Mouse (Mus musculus) forebrain, postnatal 0 days (tissue): ENCODE measurements around the gene Tlr9. TPM values are rescaled to one million over a fixed set of nuclear protein-coding genes. Genes with fewer than 3 reads are reported as not detected.

ENCODE experiments used
- ATAC-seq: fragments of 200-750 bp; cut with Nextera tagmentation; 2 replicates; pipeline ENCODE4 v1.8.0; 2017; ENCODE audit warnings: mild to moderate bottlenecking, moderate library complexity
- DNase-seq: peaks from one replicate; pipeline ENCODE4 v3.0.0-alpha.2; 2015
- H3K27ac ChIP-seq: fragments of 300-500 bp; sonication (generic); 2 replicates; pipeline ENCODE4 v1.5.1; 2014; ENCODE audit warnings: low read depth, mild to moderate bottlenecking, antibody characterized with exemption, low read length, moderate library complexity, mixed read lengths
- H3K27me3 ChIP-seq: fragments of 300-500 bp; sonication (generic); 2 replicates; pipeline ENCODE4 v1.6.1; 2014; ENCODE audit warnings: mild to moderate bottlenecking, low read length, mixed read lengths; ENCODE audit not compliant: insufficient read depth
- H3K36me3 ChIP-seq: fragments of 300-500 bp; sonication (generic); 2 replicates; pipeline ENCODE4 v1.6.1; 2014; ENCODE audit warnings: mild to moderate bottlenecking, moderate library complexity; ENCODE audit not compliant: insufficient read depth
- H3K4me1 ChIP-seq: fragments of 300-500 bp; sonication (generic); 2 replicates; pipeline ENCODE4 v1.6.1; 2014; ENCODE audit warnings: antibody characterized with exemption; ENCODE audit not compliant: insufficient read depth
- H3K4me2 ChIP-seq: fragments of 300-500 bp; sonication (generic); 2 replicates; pipeline ENCODE4 v1.6.1; 2014; ENCODE audit warnings: low read depth, mild to moderate bottlenecking, moderate library complexity
- H3K4me3 ChIP-seq: fragments of 300-500 bp; sonication (generic); 2 replicates; pipeline ENCODE4 v1.5.1; 2014; ENCODE audit warnings: low read depth, low read length, mixed read lengths
- H3K9ac ChIP-seq: fragments of 300-500 bp; sonication (generic); 2 replicates; pipeline ENCODE4 v1.6.1; 2014; ENCODE audit warnings: mild to moderate bottlenecking
- H3K9me3 ChIP-seq: fragments of 300-500 bp; sonication (generic); 2 replicates; pipeline ENCODE4 v1.6.1; 2016; ENCODE audit warnings: low read length
- CTCF ChIP-seq: sonication (generic); IDR thresholded peaks from 2 replicates; pipeline ENCODE4 v1.5.1; 2016; ENCODE audit warnings: antibody characterized with exemption, control low read depth, low read depth
- whole genome bisulfite sequencing: fragments of 180-500 bp; shearing (Covaris S2); extraction: QIAGEN DNeasy Blood & Tissue Kit; methylation state at CpG from one replicate; pipeline ENCODE4 v1.1.7; 2014; 5-methylcytosine and 5-hydroxymethylcytosine counted together
- polyA plus RNA-seq: library from polyadenylated mRNA; unstranded; fragments of >200 nt; fragmentation: Nextera tagmentation; extraction: Ambion mirVana; gene quantifications from 2 replicates; pipeline ENCODE4 v1.2.1, GENCODE M21; 2015
- total RNA-seq: library from RNA; depleted of rRNA; stranded (reverse); fragments of >200 nt; gene quantifications from 2 replicates; pipeline ENCODE4 v1.2.3, GENCODE M21; 2014

The Tlr9 gene
- total and polyA plus RNA-seq, 2 experiments from 2014 or later = 0.04 to 0.14 TPM

DNA sequence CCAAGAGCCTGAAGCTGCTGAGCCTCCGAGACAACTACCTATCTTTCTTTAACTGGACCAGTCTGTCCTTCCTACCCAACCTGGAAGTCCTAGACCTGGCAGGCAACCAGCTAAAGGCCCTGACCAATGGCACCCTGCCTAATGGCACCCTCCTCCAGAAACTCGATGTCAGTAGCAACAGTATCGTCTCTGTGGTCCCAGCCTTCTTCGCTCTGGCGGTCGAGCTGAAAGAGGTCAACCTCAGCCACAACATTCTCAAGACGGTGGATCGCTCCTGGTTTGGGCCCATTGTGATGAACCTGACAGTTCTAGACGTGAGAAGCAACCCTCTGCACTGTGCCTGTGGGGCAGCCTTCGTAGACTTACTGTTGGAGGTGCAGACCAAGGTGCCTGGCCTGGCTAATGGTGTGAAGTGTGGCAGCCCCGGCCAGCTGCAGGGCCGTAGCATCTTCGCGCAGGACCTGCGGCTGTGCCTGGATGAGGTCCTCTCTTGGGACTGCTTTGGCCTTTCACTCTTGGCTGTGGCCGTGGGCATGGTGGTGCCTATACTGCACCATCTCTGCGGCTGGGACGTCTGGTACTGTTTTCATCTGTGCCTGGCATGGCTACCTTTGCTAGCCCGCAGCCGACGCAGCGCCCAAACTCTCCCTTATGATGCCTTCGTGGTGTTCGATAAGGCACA is 3.2 kb downstream of the Tlr9 start:
- DNase-seq (no peak), ATAC-seq (no peak)
- peaks cover 3% of the 10 kb centered on the region; the same call in 1 of the 2 replicates for H3K4me1 ChIP-seq
- H3K27me3 ChIP-seq = no peaks in the 10 kb centered on the region
- H3K9ac ChIP-seq = peak overlapping the region; percentile 26
- H3K27ac ChIP-seq = no peak overlapping the region
- TF ChIP-seq CTCF = no peak
- no peaks in the 10 kb centered on the region for H3K9me3 ChIP-seq
- H3K36me3 ChIP-seq = no peaks in the 10 kb centered on the region
- 64% methylated on average over 24 of the region's 24 CpGs for WGBS
- H3K4me3 ChIP-seq = peak overlapping the region; percentile 31
- peak overlapping the region; percentile 55 for H3K4me2 ChIP-seq

DNA sequence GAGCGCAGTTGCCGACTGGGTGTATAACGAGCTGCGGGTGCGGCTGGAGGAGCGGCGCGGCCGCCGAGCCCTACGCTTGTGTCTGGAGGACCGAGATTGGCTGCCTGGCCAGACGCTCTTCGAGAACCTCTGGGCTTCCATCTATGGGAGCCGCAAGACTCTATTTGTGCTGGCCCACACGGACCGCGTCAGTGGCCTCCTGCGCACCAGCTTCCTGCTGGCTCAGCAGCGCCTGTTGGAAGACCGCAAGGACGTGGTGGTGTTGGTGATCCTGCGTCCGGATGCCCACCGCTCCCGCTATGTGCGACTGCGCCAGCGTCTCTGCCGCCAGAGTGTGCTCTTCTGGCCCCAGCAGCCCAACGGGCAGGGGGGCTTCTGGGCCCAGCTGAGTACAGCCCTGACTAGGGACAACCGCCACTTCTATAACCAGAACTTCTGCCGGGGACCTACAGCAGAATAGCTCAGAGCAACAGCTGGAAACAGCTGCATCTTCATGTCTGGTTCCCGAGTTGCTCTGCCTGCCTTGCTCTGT is 3.8 kb downstream of the Tlr9 start:
- H3K4me2 ChIP-seq = peak overlapping the region; percentile 55
- no peaks in the 10 kb centered on the region for H3K9me3 ChIP-seq
- 7% methylated on average over 34 of the region's 34 CpGs for WGBS
- peak; percentile 57 for TF ChIP-seq CTCF
- peaks cover 3% of the 10 kb centered on the region; the same call in 1 of the 2 replicates for H3K4me1 ChIP-seq
- peak overlapping the region; percentile 31 for H3K4me3 ChIP-seq
- H3K36me3 ChIP-seq = no peaks in the 10 kb centered on the region
- no peaks in the 10 kb centered on the region for H3K27me3 ChIP-seq
- peak overlapping the region; percentile 26 for H3K9ac ChIP-seq
- peak; percentile 86 for ATAC-seq
- peak; percentile 60 for DNase-seq
- no peak overlapping the region for H3K27ac ChIP-seq

- H3K4me2 ChIP-seq = no peak overlapping the region
- ATAC-seq (no peak), DNase-seq (no peak)
- no peak overlapping the region for H3K27ac ChIP-seq
- 0 out of 2 replicates have a peak, but pooled peaks cover 6% of the 10 kb centered on the region for H3K36me3 ChIP-seq
- no peaks in the 10 kb centered on the region for H3K9me3 ChIP-seq
- 61% methylated on average over 8 of the region's 8 CpGs for WGBS
- H3K9ac ChIP-seq = no peak overlapping the region
- no peak overlapping the region for H3K4me3 ChIP-seq
- no peaks in the 10 kb centered on the region for H3K27me3 ChIP-seq
- H3K4me1 ChIP-seq = peaks cover 3% of the 10 kb centered on the region; the same call in 1 of the 2 replicates
- TF ChIP-seq CTCF = no peak
These were observed 5.5 kb downstream of the Tlr9 start for GRCm38 (mm10) chr9:106227790-106228429.

DNA sequence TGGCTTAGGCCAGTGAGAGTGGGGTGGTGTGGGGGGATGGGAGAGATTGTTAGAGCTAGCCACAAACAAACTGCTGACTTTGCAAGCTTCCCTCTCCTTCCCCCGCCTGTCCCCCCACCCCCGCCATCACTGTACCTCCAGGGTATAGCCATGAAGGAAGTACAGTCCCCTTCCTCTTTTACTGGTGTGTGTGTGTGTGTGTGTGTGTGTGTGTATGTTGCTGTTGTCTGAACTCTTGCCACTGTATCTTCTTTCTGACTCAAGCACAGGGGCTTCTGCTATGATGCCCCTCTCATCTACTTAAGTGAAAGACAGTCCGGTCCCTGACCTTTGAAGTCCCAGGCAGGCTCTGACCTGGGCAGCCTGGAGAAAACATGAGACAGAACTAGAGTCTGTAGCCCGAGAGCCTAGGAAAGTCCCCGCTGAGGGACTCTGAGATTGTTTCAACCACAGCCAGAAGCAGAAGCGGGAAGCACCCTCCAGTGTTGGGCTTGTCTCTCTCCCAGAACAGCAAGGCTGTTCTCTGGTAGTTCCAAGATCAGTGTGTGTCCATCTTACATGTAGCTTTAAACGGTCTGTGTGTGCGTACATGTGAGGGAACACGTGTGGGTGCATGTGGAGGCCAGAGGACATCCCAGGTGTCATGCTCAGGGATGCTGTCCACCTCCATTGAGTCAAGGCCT is 7.8 kb downstream of the Tlr9 start:
- no peak for ATAC-seq
- Histone ChIP-seq H3K9ac (no peak overlapping the region), H3K4me3 (no peak overlapping the region), H3K4me1 (peaks cover 3% of the 10 kb centered on the region; the same call in 1 of the 2 replicates), H3K27ac (no peak overlapping the region), H3K9me3 (no peaks in the 10 kb centered on the region), H3K27me3 (no peaks in the 10 kb centered on the region), H3K36me3 (peaks cover 29% of the 10 kb centered on the region), H3K4me2 (no peak overlapping the region)
- TF ChIP-seq CTCF = no peak
- 82% methylated on average over 9 of the region's 9 CpGs for WGBS
- DNase-seq = no peak

GRCm38 (mm10) chr9:106230734-106231106 is 8.3 kb downstream of the Tlr9 start:
- Histone ChIP-seq H3K9me3 (no peaks in the 10 kb centered on the region), H3K4me1 (peaks cover 3% of the 10 kb centered on the region; the same call in 1 of the 2 replicates), H3K9ac (no peak overlapping the region), H3K4me3 (no peak overlapping the region), H3K36me3 (peaks cover 33% of the 10 kb centered on the region), H3K27me3 (no peaks in the 10 kb centered on the region), H3K4me2 (no peak overlapping the region), H3K27ac (no peak overlapping the region)
- DNase-seq = peak; percentile 18
- ATAC-seq = no peak
- 54% methylated on average over 3 of the region's 3 CpGs for WGBS
- peak; percentile 20; the same call in 1 of the 2 replicates for TF ChIP-seq CTCF

GRCm38 (mm10) chr9:106231220-106231619 is 8.8 kb downstream of the Tlr9 start:
- Histone ChIP-seq H3K9me3 (no peaks in the 10 kb centered on the region), H3K27me3 (no peaks in the 10 kb centered on the region), H3K4me2 (no peak overlapping the region), H3K36me3 (peaks cover 33% of the 10 kb centered on the region), H3K9ac (no peak overlapping the region), H3K4me3 (no peak overlapping the region), H3K27ac (no peak overlapping the region), H3K4me1 (peaks cover 3% of the 10 kb centered on the region; the same call in 1 of the 2 replicates)
- DNase-seq (no peak), ATAC-seq (no peak)
- WGBS = 80% methylated on average over 7 of the region's 7 CpGs
- no peak for TF ChIP-seq CTCF
